Mouse (Mus musculus): ENCODE data around the gene P2rx2.

The P2rx2 gene

DNA sequence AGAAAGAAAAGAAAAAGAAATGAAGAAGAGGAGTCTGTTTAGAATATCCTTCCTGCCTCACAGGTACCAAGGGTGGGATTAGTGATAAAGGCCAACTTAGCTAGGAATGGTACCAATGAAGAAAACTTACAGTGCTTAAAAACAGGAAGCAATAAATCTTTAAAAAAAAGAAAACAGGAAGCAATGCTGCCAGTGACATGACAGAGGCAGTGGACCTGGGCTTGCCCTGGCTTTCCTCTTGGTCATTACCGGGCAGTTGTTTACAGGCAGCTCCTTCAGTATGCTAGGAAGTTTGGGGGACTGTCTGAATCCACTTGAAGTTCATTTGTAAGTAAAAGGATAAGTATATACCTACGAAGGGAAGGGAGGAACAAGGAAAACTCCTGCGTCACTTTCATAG, 12.5 kb downstream of the P2rx2 start:
- DNase-seq (ENCODE audit: low spot score in 2 of 2): no peak

DNA sequence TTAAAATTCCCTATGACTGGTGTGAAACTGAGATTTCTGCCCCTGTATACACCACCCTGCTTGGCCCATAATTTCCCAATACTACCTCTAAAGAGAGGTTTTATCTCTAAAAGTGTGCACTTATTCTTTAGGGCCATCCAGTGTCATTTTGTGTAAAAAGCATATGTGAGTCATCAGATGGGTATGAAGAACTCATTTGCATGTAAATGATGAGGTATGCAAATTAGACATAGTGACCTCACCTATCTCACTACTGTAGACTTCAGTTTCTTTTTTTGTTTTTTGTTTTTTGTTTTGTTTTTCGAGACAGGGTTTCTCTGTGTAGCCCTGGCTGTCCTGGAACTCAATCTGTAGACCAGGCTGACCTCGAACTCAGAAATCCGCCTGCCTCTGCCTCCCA, 29.9 kb downstream of the P2rx2 start:
- DNase-seq (ENCODE audit: low spot score in 2 of 2): no peak

DNA sequence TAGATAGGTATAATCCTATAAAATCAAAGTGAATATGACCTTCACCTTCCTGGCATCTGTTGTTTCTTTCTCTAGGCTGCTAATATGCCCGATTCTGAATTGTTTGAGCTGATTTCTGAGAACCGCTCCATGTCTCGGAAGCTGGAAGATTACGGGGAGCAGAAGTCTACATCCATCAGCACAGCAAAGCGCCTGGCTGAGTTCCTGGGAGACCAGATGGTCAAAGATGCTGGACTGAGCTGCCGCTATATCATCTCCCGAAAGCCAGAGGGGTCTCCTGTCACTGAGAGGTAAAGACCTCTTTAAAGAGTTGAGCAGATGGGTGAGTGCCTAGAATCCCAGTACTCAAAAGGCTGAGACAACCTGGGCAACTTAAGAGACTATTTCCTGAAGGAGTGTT, 34.2 kb downstream of the P2rx2 start:
- no peak for DNase-seq (ENCODE audit: low spot score in 2 of 2)

DNA sequence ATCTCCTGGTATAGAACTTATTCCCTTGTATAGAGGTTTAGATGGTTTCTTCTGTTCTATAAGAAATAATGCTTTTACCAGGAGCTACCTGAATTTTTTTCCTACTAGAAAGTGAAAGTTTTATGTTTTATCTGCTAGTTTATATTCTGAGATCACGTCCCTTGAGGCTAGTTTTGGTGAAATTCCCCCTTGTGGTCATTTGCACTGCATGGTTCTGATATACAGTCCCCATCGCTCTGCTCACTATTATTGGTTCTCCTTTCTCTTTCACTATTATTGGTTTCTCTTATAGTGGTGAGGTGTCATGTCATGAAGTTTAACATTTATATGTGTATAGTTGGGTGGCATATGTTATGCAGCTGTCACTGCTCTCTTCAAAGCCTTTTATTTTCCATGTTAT, 42.4 kb downstream of the P2rx2 start:
- DNase-seq (ENCODE audit: low spot score in 2 of 2): no peak

DNA sequence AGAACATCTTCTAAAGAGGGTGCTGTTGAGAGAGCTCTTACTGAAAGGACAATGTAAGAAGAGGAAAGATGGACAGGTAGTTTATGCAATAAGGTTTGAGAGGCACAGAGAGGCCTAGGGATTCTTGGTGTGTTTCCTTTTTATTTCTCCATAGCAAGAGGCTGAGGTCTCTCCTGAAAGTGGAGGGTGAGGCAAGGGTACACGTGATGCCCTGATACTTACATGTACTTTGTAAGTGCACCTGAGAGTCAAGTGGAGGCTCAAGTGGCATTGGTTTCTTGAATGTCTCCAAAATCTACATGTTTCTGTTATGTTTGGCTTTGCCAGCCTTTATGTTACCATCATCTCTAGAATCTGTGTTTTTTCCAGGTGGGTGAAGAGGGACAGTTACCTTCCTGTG, 46.4 kb downstream of the P2rx2 start:
- DNase-seq (ENCODE audit: low spot score in 2 of 2): no peak

DNA sequence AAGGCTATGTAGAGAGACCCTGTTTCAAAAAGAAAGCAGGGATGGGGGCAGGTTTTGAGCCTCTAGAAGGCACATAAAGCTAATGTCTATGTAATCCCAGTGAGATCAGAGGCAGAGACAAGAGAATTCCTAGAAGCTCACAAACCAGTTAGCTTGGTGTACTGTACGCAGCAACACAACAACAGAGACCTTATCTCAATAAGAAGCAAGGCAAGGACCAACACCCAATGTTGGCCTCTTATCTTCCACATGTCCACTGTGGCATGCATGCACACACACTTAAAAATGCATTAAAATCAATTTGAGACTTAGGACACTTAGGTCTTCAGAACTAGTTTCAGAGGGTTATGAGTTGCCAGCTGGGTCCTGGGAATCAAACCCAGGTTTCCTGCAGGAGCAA, 51.4 kb downstream of the P2rx2 start:
- DNase-seq (ENCODE audit: low spot score in 2 of 2): no peak

All from spleen, postnatal 4 days (tissue).